Mouse (Mus musculus) 416B (cell line): ENCODE measurements around the gene Dram1.

Experiments
- DNase-seq: peaks from one replicate; pipeline ENCODE4 v3.0.0; 2011; ENCODE audit warnings: low read depth

The Dram1 gene

DNA sequence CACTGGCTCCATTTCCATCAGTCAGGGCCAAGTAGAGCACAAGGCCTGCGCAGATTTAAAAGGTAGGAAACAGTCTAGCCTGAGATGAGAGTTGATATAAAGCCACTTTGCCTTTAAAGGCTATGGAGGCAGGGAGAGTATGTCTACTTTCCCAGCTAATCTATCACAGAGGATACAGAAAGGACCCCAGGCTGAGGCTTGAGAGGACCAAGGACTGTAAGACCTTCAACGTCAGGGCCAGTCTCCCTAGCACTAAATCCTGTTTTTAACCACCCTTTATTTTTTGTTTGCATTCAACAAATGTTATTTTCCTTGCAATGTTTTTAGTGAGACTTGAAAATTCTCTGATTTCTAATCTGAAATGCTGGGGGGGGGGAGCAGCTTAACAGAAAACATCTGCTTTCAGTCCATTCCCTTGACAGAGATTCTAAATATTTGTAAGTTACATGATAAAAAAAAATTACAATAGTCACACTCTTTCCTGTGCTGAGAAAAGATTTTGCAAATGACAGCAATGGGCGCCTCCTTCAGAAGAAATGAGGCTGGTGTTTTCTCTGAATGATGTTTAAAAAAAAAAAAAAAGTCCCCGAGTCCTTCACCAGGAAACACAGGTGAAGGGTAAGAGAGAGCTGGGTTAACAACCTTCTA, 94.4 kb downstream of the Dram1 start:
- DNase-seq, result no peak

DNA sequence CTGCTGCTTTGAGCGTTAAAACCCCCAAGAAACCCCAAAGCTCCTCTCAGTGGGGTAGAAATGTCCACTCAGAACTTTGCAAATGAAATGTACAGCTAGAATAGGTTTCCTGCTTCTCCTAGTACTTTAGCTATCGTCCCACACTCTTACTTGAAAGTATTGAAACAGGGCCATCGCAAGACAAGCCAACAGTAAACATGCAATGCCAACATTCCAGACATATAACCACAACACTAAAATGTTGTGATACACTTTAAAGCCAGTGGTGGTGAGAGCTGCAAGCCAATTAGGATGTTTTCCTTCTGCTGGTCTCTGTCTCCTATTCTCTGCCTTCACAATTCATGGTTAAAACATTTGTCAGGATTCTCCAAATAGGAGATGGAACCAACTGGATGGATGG, 97.2 kb downstream of the Dram1 start:
- no peak for DNase-seq

DNA sequence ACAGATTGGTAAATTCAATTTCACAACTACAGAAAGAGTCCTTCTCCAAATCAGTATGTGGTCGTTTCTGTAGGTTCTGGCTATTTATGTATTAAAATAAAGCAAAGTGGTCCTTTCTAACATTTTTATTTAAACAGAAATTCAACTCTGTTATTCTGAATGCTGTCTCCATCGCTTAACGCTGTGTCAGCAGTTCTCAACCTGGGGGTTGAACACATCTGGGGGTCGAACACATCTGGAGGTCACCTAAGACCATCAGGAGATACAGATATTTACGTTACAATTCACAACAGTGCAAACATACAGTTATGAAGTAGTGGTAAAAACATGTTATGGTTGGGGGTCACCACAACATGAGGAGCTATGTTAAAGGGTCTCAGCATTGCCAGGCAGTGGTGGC, 104.8 kb downstream of the Dram1 start:
- no peak for DNase-seq
